Mouse (Mus musculus): ENCODE measurements around the gene Acy3. TPM values are rescaled to one million over a fixed set of nuclear protein-coding genes. Genes with fewer than 3 reads are reported as not detected.

Gene Acy3
- total RNA-seq, 2 experiments from 2014 or later: 1.8 to 3.1 TPM

DNA sequence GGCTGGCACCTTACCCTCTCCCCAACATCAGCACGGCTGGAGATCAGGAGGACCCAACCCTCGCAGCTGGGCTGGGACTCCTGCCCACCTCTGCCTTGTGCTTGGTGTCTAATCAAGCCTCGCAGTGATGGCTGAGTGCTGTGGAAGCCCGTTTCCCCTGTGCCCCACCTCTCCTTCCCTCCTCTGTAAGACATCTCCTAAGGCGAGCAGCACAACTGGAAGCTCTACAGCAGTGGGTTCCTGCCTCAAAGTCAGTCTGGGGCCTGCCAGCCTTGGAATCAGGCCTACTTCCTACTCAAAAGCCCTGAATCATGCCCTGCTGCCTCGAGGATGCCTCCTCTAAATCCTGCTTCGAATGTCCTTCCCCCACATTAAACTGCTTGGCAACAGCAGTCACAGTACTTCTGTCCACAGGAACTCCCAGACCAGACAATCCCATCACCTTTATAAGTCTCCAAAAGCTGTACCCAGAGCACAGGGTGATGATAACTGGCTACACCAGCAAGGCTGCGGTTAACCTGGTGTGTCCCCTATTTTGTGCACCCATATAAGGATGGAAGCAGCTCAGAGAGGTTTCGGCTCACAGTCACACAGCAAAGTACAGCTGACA is 12.9 kb downstream of the Acy3 start:
- intact Hi-C loops (cut with DNase I): no loop called here
- DNase-seq (ENCODE audit: low spot score in 2 of 2): no peak

DNA sequence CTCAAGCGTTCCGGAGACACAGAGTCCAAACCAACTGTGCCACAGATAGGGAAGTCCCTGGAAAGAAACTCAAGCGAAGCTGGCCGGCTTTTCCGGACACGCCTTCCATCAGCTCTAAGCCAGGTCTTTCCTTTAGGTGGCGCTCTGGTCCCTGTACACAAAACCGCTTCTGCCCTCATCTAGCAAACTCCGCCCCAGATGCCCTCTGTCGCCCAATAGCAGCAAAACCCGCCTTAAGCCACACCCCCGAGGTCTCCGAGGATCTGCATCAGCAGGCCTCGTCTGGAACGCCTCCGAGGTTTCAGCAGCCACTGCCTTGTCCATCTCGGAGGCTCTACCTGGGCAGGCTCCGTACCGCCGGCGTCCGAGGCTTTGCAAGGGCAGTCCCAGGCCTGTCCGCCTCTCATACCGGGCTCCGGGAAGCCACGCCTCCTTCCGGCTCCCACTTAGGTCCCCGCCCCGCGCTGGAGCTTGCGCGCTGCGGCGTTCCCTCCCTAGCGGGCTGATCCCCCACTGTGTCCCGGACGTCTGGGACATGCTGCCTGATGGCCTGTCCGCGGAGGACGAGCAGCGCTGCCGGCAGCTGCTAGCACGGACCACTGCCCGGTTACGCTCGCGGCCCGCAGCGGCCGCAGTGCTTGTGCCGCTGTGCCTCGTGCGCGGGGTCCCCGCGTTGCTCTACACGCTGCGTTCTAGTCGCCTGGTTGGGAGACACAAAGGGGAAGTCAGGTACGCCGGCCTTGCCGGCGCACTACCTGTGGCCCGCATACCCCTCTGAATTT is 13.9 kb downstream of the Acy3 start, which contains the start of the genes Nudt8 and Gm49405:
TSS of gene Nudt8 (plus strand) at position 462 of the 782 bp plus-strand sequence.
TSS of gene Gm49405 (plus strand) at position 508 of the 782 bp plus-strand sequence.
- peak; percentile 94 to 97 for DNase-seq (ENCODE audit: low spot score in 2 of 2)
- intact Hi-C loops (cut with DNase I): no loop called here

DNA sequence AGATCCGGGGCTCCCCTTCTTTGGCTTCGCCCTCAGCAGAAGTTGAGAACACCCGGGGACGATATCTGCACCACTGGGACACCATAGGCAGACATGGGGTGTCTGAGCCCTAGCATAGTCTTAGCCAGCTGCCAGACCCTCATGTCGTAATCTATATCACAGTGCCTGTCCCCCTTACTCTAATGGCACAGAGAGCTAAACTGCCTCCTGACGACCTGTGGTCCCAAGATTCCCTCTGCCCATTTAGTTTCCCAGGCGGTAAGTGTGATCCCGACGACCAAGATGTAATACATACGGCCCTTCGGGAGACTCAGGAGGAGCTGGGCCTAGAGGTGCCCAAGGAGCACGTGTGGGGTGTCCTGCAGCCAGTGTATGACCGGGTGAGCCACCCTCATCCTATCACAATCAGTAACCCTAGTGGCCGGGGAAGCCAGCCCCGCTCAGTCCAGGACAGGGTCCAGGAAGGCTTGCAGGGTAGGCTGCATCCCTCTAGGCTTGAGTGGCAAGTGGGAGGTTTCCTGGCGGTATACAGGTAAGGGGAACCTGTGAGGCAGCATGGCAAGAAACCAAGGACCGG is 14.7 kb downstream of the Acy3 start:
- intact Hi-C loops (cut with DNase I): no loop called here

DNA sequence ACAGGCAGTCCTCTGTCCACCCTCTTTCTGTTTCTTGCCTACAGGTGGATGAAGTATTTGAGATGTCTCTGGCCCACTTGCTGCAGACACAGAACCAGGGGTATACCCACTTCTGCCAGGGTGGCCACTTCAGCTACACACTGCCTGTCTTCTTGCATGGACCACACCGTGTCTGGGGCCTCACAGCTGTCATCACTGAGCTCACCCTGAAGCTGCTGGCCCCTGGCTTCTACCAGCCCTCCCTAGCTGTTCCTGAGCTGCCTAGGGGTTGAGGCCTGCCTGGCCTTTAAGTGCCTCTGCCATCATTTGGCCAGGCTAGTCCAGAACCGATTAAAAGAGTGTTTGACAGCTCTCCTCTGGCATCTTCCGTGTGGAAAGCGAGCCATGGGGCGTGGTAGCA is 15.4 kb downstream of the Acy3 start:
- intact Hi-C loops (cut with DNase I): no loop called here
- no peak for DNase-seq (ENCODE audit: low spot score in 2 of 2)

More for the DNA sequence above, 14.7 kb downstream of the Acy3 start:
- no peak for DNase-seq (ENCODE audit: low spot score in 2 of 2)

DNA sequence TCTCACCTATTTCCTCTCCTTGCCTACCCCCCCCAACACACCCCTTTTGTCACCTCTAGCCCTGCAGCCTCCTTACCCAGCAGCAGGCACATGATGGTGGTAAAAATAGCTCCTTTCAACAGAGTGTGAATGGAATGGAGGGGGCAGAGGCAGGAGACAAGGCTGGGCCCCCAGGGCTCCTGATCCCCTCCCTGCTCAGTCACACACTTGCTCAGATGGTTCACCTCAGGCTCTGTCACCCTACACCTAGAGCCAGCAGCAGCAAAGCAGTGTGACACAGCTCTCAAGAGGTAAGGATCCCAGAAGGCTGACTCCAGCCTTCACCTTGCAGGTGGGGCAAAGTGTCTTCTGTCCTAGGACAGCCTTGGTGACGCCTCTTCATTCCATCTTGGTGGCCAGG is 16.7 kb downstream of the Acy3 start, which contains the start of gene Doc2g:
TSS of gene Doc2g (plus strand) at position 202 of the 400 bp plus-strand sequence.
- intact Hi-C loops (cut with DNase I): no loop called here
- DNase-seq (ENCODE audit: low spot score in 2 of 2): no peak

DNA sequence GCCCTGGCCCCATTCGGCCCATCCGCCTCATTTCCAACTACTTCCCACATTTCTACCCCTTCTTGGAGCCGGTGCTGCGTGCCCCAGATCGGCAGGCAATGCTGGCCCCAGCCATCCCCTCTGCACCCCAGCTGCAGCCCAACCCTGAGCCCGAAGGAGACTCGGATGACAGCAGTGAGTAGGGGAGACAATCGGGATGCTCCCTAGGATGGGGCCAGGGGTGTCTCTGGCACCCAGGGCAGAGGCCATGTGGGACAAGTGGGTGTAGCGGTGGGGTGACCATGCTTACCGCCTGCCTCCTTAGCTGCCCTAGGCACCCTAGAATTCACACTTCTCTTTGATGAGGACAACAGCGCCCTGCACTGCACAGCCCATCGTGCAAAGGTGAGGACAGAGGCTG is 17.3 kb downstream of the Acy3 start:
- DNase-seq (ENCODE audit: low spot score in 2 of 2): no peak
- intact Hi-C loops (cut with DNase I): no loop called here

DNA sequence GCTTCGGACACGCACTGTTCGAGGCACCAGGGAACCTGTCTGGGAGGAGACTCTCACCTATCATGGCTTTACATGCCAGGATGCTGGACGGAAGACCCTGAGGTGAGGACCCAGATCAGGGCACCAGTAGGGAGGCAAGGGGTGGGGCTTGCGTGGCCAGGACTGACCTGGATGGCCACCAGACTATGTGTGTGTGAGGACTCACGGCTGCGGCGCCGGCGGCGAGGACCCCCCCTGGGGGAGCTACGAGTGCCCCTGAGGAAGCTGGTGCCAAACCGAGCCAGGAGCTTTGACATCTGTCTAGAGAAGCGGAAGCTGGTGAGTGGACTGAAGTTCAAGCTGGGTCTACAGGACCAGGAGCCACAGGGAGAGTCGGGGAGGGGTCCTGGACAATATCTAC is 18.0 kb downstream of the Acy3 start:
- DNase-seq (ENCODE audit: low spot score in 2 of 2): no peak
- intact Hi-C loops (cut with DNase I): no loop called here

DNA sequence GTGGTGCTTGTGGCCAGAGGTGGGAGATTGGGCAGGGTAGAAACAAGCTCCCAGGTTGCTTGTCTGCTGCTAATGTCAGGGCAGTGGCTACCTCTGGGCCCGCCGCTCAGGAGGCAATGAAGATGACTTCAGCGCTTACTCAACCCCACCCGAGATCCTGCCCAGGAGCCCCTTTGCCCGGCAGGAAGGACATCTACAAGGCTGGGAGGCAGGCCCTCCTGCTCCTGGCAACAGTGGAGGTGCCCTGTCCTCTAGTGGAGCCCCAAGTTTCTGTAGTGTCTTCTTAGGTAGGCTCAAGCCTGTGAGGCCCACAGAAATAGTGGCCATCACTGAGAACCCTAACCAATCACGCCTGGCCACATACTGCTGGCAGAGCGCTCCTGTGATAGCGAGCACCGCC is 18.7 kb downstream of the Acy3 start:
- intact Hi-C loops (cut with DNase I): no loop called here
- no peak for DNase-seq (ENCODE audit: low spot score in 2 of 2)

DNA sequence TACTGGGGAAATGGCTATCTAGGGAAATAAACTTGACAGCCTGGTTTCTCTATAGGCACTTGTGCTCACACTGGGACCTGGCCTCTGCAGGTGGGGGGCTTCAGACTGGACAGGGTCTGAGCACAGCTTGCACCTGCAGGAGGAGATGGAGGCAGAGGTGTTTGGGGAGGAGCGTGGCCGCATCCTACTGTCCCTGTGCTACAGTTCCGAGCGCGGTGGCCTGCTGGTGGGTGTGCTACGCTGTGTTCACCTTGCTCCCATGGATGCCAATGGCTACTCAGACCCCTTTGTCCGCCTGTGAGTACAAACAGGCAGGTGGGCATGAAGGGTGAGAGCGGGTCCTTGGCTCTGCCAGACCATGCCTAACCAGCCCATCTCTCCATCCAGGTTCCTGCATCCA is 19.6 kb downstream of the Acy3 start:
- intact Hi-C loops (cut with DNase I): no loop called here
- no peak for DNase-seq (ENCODE audit: low spot score in 2 of 2)

DNA sequence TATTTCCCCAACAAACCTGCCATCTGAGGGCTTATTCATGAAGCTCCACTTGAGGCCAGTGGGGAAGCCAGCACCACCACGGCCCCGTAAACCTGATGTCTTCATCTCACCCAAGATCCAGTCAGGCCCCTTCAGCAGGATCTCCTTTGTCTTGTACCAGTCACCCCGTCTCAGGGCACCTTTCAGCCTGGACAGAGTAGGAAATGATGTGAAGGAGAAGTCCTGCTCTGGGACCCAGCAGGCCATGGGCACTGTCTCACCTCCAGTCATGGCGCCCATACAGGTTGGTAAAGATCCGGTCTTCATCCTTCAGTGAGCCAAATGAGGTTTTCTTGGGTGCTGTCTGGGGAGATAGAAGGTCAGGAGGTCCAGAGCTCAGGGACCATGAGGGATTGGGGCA is 24.7 kb downstream of the Acy3 start:
- DNase-seq (ENCODE audit: low spot score in 2 of 2): no peak
- intact Hi-C loops (cut with DNase I): no loop called here

DNA sequence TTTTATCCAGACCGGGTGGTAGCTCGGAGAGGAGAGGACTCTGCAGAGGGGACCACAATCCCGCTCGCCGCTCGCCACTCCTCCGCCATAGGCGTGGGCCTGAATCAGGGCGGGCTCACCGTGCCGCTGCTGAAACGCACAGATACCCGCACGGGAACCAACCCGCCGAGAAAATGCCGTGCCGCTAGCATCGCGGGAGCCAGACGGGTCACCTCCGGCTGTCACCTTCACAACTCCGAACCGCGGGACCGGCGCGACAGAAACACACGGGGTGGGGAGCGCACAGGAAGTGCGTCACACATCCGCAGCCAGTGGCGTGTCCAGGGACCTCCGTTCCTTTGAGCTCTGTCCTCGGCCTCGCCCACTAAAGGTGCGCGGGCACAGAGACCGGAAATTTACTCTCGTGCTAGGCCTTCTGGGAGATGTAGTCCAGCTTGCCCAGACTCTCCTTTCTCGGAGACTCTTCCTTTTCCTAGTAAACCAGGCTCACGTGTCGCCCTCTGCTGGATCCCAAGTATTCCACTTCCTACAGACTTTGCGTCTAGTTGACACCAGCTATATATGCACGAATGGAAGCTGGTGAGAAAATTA is 26.2 kb downstream of the Acy3 start, which contains the start of gene Ndufv1:
TSS of gene Ndufv1 (minus strand) at position 375 of the 591 bp plus-strand sequence.
- intact Hi-C loops (cut with DNase I): loop anchor here (1.0 kb wide), 1 partner anchor 66 kb away; no protein-coding TSS in a partner anchor

DNA sequence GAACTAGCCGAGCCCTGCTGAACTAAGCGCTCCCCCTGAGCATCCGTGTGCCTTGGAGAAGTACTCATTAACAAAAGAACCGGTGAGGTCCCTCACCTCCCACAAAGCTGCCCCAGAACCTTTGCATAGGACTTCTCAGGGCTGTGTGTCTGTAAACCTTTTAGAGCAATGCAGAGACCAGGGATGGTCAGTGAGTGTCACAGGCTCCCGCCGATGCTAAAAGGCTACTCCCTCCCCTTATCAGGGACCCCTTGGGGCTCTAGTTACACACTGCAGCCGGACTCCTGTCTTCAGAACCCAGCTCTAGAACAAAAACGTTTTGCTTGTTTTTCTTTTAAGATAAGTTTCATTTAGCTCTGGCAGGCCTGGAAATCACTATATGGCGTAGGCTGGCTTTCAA is 26.7 kb downstream of the Acy3 start:
- DNase-seq (ENCODE audit: low spot score in 2 of 2): no peak
- intact Hi-C loops (cut with DNase I): no loop called here

More for the DNA sequence above, 26.2 kb downstream of the Acy3 start, which contains the start of gene Ndufv1:
- DNase-seq (ENCODE audit: low spot score in 2 of 2): peak; percentile 98 to 99

DNA sequence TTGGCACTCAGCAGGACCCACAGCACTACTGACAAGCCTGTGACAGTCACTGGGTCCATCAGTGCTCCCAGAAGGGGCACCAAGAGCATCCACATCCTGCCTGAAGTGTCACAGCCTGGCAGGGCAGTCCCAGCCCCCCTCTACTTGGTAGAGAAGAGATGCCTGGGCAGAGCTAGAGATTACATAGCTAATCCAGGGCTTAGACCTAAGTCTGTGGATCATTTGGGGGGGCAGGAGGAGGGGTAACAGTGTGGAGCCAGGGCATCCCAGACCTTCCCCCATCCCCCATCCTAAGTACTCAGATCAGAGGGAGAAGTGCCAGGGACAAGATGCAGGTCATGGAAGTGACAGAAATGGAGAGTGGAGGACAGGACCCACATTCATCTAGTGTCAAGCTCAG is 28.4 kb downstream of the Acy3 start:
- DNase-seq (ENCODE audit: low spot score in 2 of 2): no peak
- intact Hi-C loops (cut with DNase I): loop anchor here (5.0 kb wide), 1 partner anchor 212 kb away; no protein-coding TSS in a partner anchor

DNA sequence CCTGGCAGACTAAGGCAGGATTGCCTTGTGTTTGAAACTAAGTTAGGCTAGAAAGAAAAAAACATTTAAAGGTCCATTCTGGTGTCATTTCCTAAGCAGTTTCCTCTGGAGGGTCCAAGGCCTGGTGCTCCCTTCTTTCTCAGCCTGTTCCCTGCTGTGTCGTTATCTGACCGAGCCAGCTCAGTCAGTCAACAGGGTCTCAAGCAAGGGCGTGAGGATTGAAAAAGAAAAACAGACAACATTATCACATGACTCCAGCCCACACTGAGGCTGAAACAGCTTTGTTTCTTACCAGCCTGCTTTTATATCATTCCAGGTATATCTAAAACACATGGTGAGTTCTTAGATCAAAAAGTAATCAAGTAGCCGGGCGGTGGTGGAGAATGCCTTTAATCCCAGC is 29.3 kb downstream of the Acy3 start:
- intact Hi-C loops (cut with DNase I): loop anchor here (5.0 kb wide), 1 partner anchor 212 kb away; no protein-coding TSS in a partner anchor
- no peak for DNase-seq (ENCODE audit: low spot score in 2 of 2)

DNA sequence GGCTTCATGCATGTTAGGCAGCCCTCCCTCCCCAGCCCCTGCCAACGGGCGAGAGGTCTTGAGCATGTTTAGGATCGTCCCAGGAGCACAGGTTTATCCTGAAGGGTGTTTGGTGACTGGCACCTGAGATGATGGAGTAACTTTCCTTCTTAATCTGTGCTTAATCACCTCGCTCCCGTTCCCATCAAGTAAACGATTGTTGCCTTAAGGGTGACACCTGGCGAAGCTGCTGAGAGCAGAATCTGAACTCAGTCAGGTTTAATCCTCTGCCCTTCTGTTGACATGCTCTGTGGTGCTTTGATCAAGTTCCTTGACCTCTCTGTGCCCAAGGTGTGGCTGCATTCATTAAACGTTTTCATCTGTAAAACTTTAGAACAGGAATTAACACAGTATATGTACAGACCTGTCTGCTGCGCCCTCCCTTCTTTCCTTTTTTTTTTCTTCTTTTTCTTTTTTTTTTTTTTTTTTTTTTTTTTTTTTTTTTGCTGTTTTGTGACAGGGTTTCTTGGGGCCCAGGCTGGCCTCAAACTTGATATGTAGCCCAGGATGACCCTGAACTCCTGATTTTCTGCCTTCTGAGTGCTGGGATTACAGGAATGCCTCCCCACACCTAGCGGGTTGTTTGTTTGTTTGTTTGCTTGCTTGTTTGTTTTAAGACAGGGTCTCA is 31.7 kb downstream of the Acy3 start:
- intact Hi-C loops (cut with DNase I): loop anchor here (5.0 kb wide), 1 partner anchor 209 kb away; no protein-coding TSS in a partner anchor
- no peak for DNase-seq (ENCODE audit: low spot score in 2 of 2)

DNA sequence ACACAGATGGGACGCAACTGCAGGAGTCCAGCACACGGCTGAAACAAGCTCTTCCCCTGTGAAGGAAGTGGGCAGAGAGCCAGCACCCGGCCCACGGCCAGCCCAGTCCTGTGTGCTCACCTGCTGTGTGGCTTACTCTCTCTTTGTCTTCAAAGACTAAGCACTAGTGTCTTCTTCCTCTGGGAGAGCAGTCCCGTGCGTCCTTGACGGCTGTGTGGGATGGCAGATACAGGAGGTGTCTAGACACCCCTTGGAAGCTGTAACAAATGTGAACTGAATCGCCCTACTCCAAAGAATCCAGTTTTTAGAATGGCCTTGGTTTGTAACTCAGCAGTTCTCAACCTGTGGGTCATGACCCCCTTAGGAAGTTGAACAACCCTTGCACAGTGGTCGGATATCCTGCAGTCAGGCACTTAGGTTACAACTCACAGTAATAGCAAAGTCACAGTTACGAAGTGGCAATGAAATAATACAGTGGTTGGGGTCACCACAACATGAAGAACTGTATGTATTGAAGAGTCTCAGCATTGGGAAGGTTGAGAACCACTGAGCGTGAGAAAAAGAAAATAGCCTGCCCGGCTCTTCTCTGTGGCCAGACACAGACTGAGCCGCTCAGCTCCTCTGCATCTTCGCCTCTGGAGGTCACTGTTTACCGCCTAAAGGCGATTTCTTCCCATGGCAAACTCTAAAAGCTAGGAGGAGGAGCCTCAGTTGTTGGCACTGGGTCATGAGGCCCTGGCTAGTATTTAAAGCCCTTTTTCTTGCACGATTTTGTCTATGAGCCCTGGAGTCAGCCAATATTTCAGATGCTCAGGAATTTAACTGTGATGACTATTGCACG is 32.6 kb downstream of the Acy3 start:
- intact Hi-C loops (cut with DNase I): loop anchor here (1.0 to 5.0 kb wide), 2 partner anchors 28 to 208 kb away; no protein-coding TSS in a partner anchor
- DNase-seq (ENCODE audit: low spot score in 2 of 2): peak; percentile 83 to 87

DNA sequence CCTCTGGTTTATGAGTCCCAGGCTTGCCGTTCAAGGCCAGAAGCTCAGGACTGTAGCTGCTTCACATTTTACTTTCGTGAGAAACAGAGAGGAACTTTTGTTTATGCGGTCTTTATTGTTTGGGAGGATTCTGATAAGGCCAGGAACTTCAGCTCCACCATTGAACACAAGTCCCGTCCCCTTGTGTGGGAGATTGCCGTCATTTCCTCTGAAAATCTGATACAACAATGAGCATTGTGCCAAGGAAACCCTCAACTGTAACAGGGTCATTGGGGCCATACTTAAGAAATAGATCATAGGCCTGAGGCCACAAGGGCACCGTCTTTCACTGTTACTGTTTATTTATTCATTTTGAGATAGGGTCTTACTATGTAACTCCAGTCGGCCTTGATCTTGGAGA is 36.8 kb downstream of the Acy3 start:
- DNase-seq (ENCODE audit: low spot score in 2 of 2): no peak
- intact Hi-C loops (cut with DNase I): no loop called here

DNA sequence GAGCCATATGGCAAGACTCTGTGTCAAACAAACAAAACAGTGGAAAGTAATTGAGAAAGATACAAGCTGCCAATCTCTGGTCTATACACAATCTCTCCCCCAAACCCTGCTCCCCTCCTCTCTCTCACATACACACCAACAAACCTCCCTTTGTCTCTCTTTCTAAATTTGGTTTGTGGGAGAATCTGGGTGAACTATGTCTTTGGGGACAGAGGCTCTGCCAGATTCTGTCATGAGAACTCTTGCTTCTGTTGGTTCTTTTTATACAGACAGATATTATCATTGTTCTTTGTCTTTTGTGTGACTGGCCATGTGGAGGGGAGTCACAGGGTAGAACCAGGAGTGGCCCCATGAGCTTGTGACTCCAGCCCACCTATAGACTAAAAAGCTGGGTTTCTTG is 41.2 kb downstream of the Acy3 start:
- DNase-seq (ENCODE audit: low spot score in 2 of 2): no peak
- intact Hi-C loops (cut with DNase I): no loop called here

Data from left cerebral cortex, postnatal 14 days (tissue).